Mouse (Mus musculus) embryonic fibroblast, embryonic 13.5 days (primary cell): ENCODE results near the gene 9930111J21Rik2.

Experiments used
- CTCF ChIP-seq: IDR thresholded peaks from 2 replicates; pipeline ENCODE4 v1.5.1; 2011; ENCODE audit warnings: mild to moderate bottlenecking, control low read depth, low read length, moderate library complexity, borderline replicate concordance; ENCODE audit not compliant: insufficient read depth
- POLR2A ChIP-seq: IDR thresholded peaks from 2 replicates; pipeline ENCODE4 v1.6.1; 2011; ENCODE audit warnings: low read depth, mild to moderate bottlenecking, control low read depth, low read length, moderate library complexity

DNA sequence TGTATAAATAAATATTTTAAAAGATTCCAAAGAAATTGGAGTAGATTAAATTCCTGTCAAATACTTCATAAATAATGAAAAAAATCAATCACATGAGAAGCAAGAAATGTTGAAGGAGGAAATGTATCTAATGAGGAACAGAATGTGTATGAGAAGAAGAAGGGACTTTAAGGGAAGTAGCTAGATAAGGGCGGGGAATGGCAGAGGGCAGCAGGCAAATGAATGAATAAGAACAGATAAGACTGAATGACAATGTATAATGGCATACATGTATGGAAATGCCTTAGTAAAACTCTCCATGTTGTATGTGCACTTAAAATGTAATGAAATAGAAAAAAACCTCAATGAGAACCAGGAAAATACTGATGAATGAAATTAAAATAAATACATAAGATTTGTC, 17.3 kb upstream of the 9930111J21Rik2 start:
- no peak for TF ChIP-seq CTCF
- TF ChIP-seq POLR2A, result no peak
